Comparison of ENCODE assay signal across 7 mouse cellular contexts in the genomic region with DNA sequence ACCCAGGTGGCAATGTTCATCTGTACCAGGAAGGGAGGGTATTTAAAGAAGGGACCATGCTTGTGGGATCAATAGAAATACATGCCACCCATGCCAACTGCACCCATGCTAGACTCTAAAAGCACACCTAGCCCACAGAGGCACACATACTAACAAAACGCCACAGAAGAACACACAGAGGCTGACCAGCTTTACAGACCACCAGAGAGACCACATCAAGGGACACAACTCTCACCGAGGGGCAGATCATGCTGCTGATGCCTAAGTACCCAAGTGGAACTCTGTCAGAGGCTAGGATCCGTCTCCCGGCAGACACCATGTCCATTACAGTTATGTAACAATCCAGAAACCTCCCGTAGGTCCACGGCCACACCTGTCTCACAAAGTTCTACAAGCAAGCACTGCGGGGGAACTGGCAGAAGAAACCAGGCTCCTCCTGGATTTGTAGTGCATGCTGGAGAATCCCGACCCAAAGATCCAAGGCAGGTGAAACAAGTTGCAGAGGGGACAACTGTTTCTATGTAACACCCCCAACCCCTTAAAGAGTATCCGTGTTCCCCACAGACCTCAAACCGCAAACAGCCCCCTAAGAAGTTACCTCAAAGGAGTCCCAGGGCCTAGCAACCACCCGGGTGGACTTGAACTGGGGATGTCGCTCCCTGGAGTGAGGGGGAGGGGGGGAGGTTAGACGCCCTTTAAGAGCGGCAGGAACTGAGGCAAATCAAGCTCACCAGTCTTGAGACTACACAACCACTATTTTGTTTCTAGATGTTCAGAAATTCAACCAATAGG. TPM values are rescaled to one million over a fixed set of nuclear protein-coding genes. Genes with fewer than 3 reads are reported as not detected.
DNase-seq lines count a peak whose midpoint lies in the region; ATAC-seq and TF ChIP-seq lines count a peak whose summit lies in the region.

No protein-coding gene starts in this region.

- peak overlapping the region; percentile 95 for H3K9ac ChIP-seq in forebrain, embryonic 12.5 days
- peak overlapping the region; percentile 92 for H3K9ac ChIP-seq in limb, embryonic 13.5 days
- H3K9ac ChIP-seq in stomach, postnatal 0 days (ENCODE audit: low read length): peak overlapping the region; percentile 50; the same call in 1 of the 2 replicates

- no peak for ATAC-seq in forebrain, embryonic 12.5 days (ENCODE audit: low FRiP score)
- no peak for ATAC-seq in limb, embryonic 13.5 days (ENCODE audit: low FRiP score, low read depth)
- no peak for ATAC-seq in stomach, postnatal 0 days (ENCODE audit: low FRiP score, low TSS enrichment)

- no peaks in the 10 kb centered on the region for H3K27me3 ChIP-seq in spleen, adult 2 months (ENCODE audit: control insufficient read depth, insufficient read depth, low read length)
- H3K27me3 ChIP-seq in forebrain, embryonic 12.5 days: no peaks in the 10 kb centered on the region
- no peaks in the 10 kb centered on the region for H3K27me3 ChIP-seq in limb, embryonic 13.5 days
- H3K27me3 ChIP-seq in stomach, postnatal 0 days (ENCODE audit: control insufficient read depth, insufficient read depth, low read length): no peaks in the 10 kb centered on the region

- 41% methylated on average over 14 of the region's 14 CpGs for WGBS in spleen, adult 2 months
- WGBS in forebrain, embryonic 12.5 days: 26% methylated on average over 14 of the region's 14 CpGs
- WGBS in limb, embryonic 13.5 days: 18% methylated on average over 14 of the region's 14 CpGs
- WGBS in stomach, postnatal 0 days: 10% methylated on average over 14 of the region's 14 CpGs

- peak overlapping the region; percentile 12 for H3K4me3 ChIP-seq in spleen, adult 2 months (ENCODE audit: extremely low read depth, insufficient read depth, insufficient read length)
- H3K4me3 ChIP-seq in forebrain, embryonic 12.5 days (replicated peaks): peak overlapping the region; percentile 96
- H3K4me3 ChIP-seq in limb, embryonic 13.5 days: peak overlapping the region; percentile 95
- peak overlapping the region; percentile 85 for H3K4me3 ChIP-seq in stomach, postnatal 0 days (ENCODE audit: low read depth, low read length)

- no peak overlapping the region for H3K27ac ChIP-seq in spleen, adult 2 months (ENCODE audit: insufficient read depth, low read length)
- H3K27ac ChIP-seq in forebrain, embryonic 12.5 days: no peak overlapping the region
- H3K27ac ChIP-seq in limb, embryonic 13.5 days: no peak overlapping the region
- no peak overlapping the region for H3K27ac ChIP-seq in stomach, postnatal 0 days (replicated peaks)

- H3K4me1 ChIP-seq in spleen, adult 2 months (ENCODE audit: control insufficient read depth, insufficient read depth, insufficient read length): peaks cover 11% of the 10 kb centered on the region
- peaks cover 63% of the 10 kb centered on the region for H3K4me1 ChIP-seq in forebrain, embryonic 12.5 days
- peaks cover 56% of the 10 kb centered on the region for H3K4me1 ChIP-seq in limb, embryonic 13.5 days
- H3K4me1 ChIP-seq in stomach, postnatal 0 days (replicated peaks; ENCODE audit: control insufficient read depth, insufficient read depth): peaks cover 8% of the 10 kb centered on the region; the same call in 1 of the 2 replicates

- no peak for TF ChIP-seq EP300 in stomach, postnatal 0 days (optimal IDR thresholded peaks at IDR 0.05)

- intact Hi-C loops in gastrocnemius, postnatal 14 days (cut with DNase I; ENCODE audit: low total_unique reads): no loop called here

- H3K9me3 ChIP-seq in forebrain, embryonic 12.5 days: no peaks in the 10 kb centered on the region
- H3K9me3 ChIP-seq in limb, embryonic 13.5 days: no peaks in the 10 kb centered on the region
- no peaks in the 10 kb centered on the region for H3K9me3 ChIP-seq in stomach, postnatal 0 days (ENCODE audit: control insufficient read depth, low read length)

- peak overlapping the region; percentile 87 for H3K4me2 ChIP-seq in forebrain, embryonic 12.5 days
- H3K4me2 ChIP-seq in limb, embryonic 13.5 days (replicated peaks): peak overlapping the region; percentile 89
- peak overlapping the region; percentile 90 for H3K4me2 ChIP-seq in stomach, postnatal 0 days (replicated peaks; ENCODE audit: low read depth)

- TF ChIP-seq CTCF in spleen, adult 2 months (IDR thresholded peaks at IDR 0.05; ENCODE audit: extremely low read depth, insufficient read depth, insufficient read length, insufficient replicate concordance): no peak
- no peak for TF ChIP-seq CTCF in stomach, postnatal 0 days (IDR thresholded peaks at IDR 0.05; ENCODE audit: low read depth)

- no peak for TF ChIP-seq POLR2A in spleen, adult 2 months (IDR thresholded peaks at IDR 0.05; ENCODE audit: low read depth, low read length)

- DNase-seq in spleen, adult 2 months (ENCODE audit: low read depth in 1 of 2, low spot score in 2 of 2): no peak
- DNase-seq in spleen, postnatal 36 days (ENCODE audit: low spot score in 2 of 2): no peak
- DNase-seq in stomach, postnatal 0 days (ENCODE audit: low spot score): no peak
- DNase-seq in gastrocnemius, postnatal 14 days: no peak
- DNase-seq in ovary, postnatal 10 days (ENCODE audit: low spot score): no peak

- H3K36me3 ChIP-seq in spleen, adult 2 months (ENCODE audit: control insufficient read depth, insufficient read depth, low read length): no peaks in the 10 kb centered on the region
- H3K36me3 ChIP-seq in forebrain, embryonic 12.5 days (replicated peaks): peaks cover 16% of the 10 kb centered on the region
- H3K36me3 ChIP-seq in limb, embryonic 13.5 days: peaks cover 18% of the 10 kb centered on the region
- no peaks in the 10 kb centered on the region for H3K36me3 ChIP-seq in stomach, postnatal 0 days (ENCODE audit: control insufficient read depth, insufficient read depth, low read length)

RNA-seq across cellular contexts. Expression of a gene that starts 1.2 kb away (rescaled TPM):
- polyA plus RNA-seq in spleen, adult 2 months (2012; rRNA removed): 38.5 and 43.2 TPM in 2 replicates
- polyA plus RNA-seq in forebrain, embryonic 12.5 days (2016; fragmentation: Nextera tagmentation; extraction: Ambion mirVana): 107 and 110 TPM in 2 replicates
- 120 and 125 TPM in 2 replicates for polyA plus RNA-seq in limb, embryonic 13.5 days (2015; fragmentation: Nextera tagmentation; extraction: Ambion mirVana)
- 68.6 and 69.7 TPM in 2 replicates for polyA plus RNA-seq in stomach, postnatal 0 days (2015; fragmentation: Nextera tagmentation; extraction: Ambion mirVana)
- 10 to 100 TPM; 39.5 to 44.5 TPM for total RNA-seq in gastrocnemius, postnatal 14 days (2021)

RNA-seq across cellular contexts. Expression of a gene that starts 2.1 kb away (rescaled TPM):
- 7.8 and 9.9 TPM in 2 replicates for polyA plus RNA-seq in spleen, adult 2 months (2012; rRNA removed)
- polyA plus RNA-seq in forebrain, embryonic 12.5 days (2016; fragmentation: Nextera tagmentation; extraction: Ambion mirVana): 7.1 and 7.4 TPM in 2 replicates
- polyA plus RNA-seq in limb, embryonic 13.5 days (2015; fragmentation: Nextera tagmentation; extraction: Ambion mirVana): 6.3 and 6.7 TPM in 2 replicates
- polyA plus RNA-seq in stomach, postnatal 0 days (2015; fragmentation: Nextera tagmentation; extraction: Ambion mirVana): 2.6 and 3.1 TPM in 2 replicates
- total RNA-seq in gastrocnemius, postnatal 14 days (2021): 1 to 10 TPM; 6.8 to 9.4 TPM

Comparison
In these comparisons a context has a peak if more than half of its experiments do, and no peak if none do; other contexts are left out.
1. H3K4me3 ChIP-seq: peak in every context shown above with its lines; median percentile 96 in forebrain, embryonic 12.5 days; 95 in limb, embryonic 13.5 days; 85 in stomach, postnatal 0 days; 12 in spleen, adult 2 months.